Mouse (Mus musculus) lung, postnatal 14 days (tissue): Measurements from ENCODE around the gene Drc7.

Experiments used
- DNase-seq: peaks from one replicate; pipeline ENCODE4 v3.0.0; 2021

Gene Drc7

DNA sequence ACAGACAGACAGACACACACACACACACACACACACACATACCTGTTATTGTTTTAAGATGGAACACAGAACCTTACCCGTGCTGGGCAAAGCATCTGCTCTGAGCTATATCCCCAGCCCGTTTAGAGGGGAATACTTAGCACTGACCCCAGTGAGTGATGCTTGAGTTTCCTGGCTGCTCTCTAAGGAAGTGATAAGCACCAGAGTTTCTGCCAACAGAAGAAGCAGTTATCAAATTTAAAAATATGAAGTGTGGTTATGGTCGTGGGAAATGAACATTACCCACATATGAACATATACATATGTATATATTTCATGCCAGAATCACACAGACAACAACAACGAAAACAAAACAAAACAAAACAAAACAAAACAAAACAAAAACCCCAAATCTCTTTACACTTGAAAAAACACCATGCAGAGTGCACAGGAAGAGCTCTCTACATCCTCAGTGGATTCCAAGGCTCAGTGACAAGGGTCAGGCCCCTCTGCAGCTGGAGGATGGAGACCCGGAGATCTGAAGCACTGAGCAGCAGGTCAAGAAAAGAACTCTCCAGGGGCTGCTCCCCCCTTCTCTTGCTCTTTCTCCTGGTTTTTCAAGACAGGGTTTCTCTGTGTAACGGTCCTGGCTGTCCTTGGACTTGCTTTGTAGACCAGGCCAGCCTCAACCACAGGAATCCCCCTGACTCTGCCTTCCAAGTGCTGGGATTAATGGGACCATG is 5.1 kb downstream of the Drc7 start:
- no peak for DNase-seq

DNA sequence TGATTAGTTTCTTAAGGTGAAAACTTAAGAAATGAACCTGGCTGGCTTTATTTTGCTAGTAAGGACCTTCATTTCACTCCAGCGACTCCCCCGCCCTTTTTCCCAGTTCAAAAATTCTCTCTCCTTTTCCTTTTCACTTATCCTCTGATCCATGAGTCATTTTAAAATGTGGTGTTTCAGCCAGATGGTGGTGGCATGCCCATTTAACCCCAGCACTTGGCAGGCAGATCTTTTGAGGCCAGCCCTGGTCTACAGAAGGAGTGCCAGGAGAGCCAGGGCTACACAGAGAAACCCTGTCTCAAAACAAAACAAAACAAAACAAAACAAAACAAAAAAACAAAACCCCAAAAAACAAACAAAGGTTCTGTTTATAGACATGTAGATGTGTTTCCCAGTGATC is 9.6 kb downstream of the Drc7 start:
- no peak for DNase-seq

DNA sequence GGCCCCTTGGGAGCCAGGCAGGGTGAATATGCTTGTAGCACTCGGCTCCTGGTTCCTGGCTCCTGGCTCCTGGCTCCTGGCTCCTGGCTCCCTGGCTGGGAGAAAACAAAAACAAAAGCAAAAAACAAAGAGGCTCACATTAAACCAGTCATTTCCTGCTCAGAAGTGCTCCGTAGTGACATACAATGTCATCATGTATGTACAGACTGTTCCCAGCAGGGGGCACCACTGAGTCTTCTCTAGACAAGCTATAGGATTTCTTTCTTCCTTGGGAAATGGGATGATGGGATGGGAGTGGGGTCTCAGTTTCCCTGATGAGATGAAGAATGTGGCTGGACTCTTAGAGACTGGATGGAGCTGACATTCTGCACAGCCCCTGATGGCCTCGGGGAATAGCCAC is 12.7 kb downstream of the Drc7 start:
- DNase-seq, result peak; percentile 77

DNA sequence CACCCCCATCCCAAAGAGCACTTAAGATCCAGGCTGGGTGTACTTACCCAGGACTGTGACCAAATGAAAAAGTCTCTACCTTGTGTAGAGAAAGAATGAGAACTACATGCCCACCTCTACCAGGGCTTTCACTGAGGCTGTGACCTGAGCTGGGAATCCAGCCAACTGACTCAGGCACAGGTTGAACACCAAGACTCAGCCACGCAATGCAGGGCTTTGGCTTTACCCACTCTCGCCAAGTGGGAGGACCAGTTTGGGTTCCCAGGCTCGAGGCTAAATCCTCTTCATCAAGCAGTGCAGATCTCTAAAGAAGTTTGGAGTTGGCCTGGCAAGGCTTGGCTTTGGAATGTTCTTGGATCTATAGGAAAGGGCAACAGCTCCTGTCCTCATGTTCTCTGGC is 20.6 kb downstream of the Drc7 start:
- no peak for DNase-seq

DNA sequence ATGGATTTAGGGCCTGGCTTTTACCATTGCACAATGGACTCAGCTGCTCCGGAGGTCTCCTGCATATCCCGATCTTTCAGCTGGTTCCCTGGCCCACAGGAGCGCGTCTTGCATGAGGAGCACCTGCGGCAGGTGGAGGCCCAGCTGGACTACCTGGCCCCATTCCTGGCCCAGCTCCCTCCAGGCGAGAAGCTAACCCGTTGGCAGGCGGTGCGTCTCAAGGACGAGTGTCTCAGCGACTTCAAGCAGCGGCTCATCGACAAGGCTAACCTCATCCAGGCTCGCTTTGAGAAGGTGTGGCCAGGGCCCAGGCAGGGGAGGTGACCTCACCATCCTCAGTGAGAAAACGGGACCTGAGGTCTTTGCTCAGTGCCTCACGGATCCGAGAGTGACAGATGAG is 21.2 kb downstream of the Drc7 start:
- no peak for DNase-seq

DNA sequence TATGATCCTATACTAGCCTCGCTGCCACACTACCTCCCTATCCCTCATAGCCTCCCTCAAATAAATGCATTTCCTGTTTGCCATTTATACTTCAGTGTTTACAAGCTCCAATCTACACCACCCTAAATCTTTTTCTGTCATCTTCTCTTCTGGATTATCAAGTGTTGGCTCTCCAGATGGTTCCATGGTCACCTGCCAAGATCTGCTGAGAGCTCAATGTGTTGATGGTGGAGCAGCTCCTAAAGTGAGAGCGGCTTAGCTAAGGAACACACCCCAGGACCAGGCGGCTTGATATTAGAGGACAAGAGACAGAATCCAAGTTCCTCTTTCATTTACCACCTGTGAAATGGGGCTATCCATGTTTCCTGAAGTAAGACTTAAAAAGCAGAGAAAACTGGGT is 23.2 kb downstream of the Drc7 start:
- no peak for DNase-seq

DNA sequence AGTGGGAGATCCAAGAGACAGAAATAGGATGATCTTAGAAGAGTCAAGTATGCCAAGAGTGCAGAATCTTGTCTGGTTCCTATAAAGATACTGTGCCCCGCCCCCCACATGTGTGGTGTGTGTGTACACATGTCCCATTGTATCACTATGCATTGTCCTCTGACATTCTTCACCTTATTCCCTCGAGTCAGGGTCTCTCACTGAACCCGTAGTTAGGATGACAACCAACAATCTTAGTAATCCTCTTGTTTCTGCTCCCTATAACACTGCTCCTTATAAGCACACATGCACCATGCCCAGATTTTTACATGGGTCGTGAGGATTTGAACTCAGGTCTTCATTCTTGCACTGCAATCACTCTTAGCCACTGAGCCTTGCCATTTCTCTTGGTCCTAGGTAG is 24.4 kb downstream of the Drc7 start:
- DNase-seq, result no peak

DNA sequence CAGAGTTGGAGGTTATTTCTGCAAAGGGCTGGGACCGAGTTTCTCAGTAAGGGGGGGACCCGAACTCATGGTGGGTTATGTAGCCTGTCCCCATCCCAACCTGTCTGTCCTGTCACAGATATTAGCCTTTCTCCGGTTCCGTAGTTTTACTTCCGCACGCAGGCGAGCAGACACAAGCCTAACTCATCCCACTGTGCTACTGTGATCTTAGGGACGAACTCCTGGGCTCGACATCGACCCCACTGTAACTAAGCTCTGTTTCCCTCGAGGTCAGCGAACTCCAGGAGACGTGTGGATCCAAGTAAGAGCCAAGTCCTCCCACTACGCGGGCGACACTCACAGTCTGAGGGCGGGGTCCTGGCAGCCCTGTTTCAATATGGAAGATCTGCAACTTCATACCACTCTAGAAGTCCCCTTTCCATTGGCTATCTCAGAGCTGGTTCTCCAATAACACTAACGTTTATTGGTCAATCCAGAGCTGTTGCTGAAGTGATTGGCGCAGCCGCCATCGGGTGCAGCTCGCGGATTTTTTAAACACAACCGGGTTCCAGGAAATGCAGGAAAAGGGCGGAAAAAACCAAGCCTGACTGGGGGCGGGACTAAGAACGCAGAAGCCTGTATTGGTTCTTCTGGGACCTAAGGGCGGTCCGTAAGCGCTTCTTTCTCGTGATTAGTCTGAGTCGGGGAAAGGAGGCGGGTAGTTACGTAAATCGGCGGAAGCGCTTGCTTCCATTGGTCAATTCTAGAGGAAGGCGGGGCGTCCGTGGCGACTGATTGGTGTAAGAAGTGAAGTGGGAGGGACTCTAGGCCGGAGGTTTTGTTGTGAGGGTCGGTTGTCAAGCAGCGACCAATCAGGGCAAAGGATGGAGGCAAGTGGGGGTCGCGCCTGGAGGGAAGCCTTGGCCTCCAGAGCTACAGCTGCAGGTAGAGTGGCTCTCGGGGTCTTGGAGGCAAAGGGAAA is 25.8 kb downstream of the Drc7 start, which contains the start of gene Katnb1:
TSS of gene Katnb1 (plus strand) at position 806 of the 961 bp plus-strand sequence.
- DNase-seq, result peak; percentile 97

DNA sequence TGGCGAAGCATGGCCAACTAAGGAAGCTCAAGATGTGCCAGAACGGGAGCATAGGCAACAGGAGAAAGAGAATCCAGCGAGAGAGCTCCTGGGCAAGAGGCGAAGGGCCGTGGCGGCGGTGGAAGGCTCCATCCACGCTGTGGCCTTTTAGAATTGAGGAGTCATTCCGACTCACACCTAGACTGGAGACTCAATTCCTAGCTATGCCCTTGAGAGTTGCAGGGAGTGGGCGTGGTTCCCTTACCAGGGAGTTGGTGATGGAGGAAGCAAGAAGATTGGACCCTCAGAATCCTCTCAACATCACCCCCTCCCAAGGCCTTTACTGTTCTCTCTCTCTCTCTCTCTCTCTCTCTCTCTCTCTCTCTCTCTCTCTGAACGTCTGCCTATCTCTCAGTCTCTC is 26.7 kb downstream of the Drc7 start:
- no peak for DNase-seq

DNA sequence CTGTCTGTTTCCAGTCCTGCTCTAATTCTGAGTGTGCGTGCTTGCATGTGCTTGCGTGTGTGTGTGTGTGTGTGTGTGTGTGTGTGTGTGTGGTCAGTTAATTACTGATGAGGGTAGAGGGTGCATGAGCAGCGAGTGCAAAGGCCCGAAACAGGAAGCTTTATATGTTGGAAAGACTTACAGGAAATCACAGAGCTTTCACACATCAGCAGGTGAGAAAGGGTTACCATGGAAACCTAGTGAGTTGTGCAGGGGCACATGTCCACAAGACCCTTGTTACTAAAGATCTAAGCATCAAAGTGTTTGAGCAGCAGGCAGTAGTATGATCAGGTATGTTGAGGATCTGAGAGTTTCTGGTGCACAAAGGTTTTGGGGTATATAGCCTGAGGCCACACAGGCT is 29.4 kb downstream of the Drc7 start:
- DNase-seq, result no peak

DNA sequence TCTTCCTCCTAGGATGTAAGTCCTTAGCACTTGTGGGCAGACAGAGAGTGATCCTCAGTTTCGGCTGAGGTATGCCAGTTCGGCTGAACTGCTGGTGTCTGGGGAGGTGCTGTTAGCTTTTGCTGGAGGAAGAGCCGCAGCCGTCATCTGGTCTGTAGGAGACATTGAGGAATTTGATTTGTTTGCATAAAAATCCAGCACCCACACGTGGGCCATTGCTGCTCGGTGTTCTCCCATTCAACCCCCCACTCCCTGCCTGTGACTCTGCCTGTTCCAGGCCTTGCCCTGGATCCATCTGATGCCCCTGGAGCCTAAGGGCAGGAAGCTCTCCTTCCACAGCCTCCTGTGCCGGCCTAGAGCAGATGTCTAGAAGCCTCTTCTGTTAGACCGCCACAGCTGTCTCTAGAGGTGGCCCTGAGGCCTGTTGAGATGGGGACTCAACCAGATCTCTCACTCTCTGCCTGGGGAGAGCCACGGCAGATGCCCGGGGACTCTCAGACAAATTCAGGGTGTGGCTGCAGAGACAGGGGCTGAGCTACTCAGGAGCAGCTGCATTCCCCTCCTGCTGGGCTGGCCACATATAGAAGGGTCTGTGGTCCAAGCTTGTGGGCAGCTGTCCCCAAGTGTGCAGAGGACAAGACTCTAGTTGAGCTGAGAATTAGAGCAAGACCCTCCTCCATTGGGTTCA is 30.0 kb downstream of the Drc7 start:
- DNase-seq, result no peak

DNA sequence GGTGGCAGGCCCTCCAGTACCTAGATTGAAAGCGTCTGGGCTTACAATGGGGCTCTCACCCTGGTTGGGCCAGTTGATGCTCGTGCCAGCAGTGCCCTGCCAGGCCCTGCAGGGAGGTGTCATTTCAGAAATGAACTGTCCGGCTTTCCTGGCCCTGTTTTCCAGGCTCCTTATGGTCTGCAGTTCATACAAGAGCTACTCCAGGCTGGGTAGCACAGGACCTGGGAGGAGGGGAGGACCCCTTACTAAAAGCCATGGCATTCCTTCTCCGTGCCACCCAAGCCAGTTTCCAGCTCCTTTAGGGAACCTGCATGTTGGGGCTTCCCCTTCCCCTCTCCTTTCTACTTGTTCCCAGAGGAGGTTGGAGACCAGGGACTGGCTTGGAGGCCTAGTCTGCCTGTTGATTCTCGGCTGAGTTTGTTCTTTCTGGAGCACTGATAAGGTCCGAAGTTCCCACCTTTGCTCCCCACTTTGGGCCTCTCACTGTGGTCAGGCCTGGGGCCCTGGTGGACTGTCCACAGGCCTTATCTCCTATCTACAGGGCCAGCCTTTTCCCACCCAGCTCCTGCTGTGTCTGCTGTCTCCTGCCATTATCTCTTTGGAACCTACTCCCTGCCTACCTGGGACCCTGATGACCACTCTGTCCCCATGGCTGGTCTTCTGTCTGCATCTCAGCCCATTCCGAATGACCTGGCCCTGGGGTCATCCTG is 30.7 kb downstream of the Drc7 start:
- DNase-seq, result no peak

DNA sequence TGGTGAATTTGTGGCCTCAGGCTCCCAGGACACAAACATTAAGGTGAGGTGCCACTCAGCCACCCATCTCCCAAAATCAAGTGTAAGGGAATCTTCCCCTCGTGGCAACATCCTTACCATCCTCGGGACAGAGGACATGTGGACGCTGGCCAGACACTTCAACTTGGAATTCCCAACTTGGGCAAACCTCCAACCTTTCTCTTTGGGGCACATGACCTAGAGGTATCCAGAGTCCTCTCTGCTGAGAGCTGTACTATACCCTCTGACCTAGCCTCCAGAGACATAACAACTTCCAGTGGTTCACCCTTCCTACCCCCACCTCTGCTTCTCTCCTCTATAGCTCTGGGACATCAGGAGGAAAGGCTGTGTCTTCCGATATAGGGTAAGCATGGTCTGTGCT is 38.7 kb downstream of the Drc7 start:
- no peak for DNase-seq

DNA sequence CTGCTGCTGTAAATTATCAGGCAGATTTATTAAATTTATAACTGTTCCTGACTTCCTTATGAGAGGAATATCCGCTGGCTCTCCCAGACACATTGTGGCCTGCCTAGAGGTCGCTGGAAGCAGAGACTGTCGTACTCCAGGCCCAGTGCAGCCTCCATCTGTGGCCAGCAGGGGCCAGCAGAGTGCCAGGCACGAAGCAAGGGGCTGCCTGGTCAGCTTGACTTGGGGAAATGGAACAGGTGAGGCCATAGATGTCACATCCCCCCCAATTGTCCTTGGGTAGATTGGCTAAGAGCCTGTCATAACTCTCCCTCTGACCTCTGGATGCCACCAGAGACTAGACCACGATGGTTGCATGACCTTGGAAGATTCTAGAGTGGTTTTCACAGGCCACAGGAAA is 44.1 kb downstream of the Drc7 start:
- DNase-seq, result peak; percentile 79

DNA sequence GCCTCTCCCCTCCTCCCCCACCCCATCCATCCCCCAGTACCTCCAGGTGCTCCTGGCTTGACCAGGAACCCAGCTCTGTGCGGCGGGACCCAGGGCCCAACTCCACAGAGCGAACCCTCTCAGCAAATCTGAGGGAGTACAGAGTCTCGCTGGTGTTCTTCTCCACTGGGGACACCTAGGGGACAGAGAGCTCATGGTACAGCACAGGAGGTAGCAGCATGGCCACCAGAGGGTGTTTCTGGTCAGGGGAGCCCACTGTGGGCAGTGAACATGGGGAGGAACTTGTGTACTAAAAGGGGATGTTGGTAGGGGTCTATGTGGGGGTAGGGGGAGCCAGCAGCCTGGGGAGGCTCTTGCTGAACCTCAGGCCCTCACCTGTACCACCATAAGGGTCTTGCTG is 47.1 kb downstream of the Drc7 start:
- DNase-seq, result no peak

DNA sequence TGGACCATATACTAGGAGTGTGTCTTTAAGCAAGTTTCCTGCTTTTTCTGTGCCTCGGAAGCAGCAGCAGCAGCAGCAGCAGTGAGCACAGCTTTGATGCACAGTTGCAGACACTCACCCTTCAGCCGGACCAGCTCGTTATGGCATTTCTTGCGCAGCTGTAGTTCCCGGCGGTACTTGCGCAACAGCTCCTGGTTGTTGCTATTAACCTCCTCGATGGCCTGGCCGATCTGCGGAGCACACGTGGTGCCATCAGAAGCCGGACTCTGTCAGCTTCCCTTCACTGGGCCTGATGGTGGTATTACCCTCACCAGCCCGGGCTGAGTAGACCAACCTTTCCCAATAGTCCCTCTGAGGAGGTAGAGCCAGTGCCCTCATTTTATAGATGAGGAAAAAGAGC is 52.4 kb downstream of the Drc7 start:
- DNase-seq, result no peak

DNA sequence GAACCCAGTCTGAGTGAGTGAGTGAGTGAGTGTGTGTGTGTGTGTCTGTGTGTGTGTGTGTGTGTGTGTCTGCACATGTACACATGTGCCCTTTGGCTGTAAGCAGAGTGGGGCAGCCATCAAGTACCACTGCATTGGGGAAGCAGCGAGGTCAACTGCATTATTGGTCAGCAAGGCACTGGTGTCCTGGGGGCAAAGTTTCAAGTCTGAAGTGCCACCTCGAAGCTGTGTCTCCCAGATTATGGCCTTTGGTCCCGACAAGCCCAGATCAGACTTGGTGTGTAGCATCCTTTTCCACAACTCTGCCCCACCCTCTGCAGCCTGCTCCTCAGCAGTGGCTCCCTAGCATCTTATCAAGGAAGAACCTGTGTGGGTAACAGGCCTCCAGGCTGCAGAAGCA is 57.7 kb downstream of the Drc7 start:
- DNase-seq, result no peak

DNA sequence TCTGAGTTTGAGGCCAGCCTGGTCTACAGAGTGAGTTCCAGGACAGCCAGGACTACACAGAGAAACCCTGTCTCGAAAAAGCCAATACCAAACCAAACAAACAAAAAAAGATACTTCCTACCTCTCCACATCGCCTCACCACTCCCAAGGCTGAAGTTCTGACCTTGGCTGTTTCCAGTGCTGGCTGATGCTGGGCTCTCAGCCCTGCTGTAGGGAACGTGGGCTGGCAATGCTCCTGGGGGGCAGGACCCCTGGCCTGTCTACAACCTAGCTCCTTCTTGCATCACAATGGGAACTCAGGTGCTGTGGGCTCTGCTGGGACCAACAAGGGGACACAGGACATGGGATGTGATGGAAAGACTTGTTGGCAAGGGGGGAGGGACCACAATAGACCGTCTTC is 58.2 kb downstream of the Drc7 start:
- no peak for DNase-seq

DNA sequence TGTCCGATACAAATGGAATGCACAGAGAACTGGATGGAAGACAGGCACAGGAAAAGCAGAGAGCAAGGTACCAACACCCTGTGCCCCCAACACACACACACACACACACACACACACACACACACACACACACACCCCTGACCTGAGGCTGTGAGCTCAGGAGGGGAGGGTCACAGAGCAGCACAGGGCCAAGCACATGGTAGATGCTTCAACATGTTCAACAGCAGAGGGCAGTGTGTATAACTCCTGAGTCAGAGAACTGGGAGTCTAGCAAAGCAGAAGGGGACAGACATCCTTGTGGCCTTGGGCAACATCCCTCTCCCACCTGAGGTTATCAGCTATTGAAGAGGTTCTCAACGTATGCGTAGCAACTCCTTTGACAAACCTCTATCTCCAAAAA is 58.8 kb downstream of the Drc7 start:
- DNase-seq, result peak; percentile 32

DNA sequence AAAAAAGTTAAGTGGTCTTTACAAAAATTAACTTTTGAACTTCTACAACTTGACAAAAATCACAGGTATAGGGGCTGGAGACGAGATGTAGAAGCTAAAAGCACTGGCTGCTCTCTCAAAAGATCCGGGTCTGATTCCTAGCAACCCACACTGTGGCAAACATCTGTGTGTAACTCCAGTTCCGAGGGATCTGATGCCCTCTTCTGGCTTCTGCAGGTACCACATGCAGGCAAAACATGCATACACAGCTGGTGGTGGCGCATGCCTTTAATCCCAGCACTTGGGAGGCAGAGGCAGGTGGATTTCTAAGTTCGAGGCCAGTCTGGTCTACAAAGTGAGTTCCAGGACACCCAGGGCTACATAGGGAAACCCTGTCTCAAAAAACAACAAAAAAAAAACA is 68.6 kb downstream of the Drc7 start:
- no peak for DNase-seq

DNA sequence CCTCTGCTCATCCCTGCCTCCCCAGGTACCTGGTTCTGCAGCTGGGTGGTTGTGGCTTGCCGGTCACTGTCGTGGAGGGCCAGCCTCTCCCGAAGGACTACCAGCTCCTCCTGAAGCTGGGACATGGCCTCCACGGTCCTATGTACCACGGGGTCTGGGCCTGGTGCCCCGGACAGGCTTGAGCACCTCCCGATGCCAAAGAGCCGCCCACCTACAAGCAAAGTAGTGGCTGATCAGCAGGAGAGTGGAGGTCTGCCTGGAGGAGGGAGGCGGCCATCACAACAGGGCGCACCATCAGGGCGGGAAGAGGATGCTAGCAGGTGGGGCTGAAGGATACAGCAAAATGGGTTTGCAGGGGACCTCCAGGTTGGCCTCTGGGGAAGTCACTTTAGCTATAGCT is 71.6 kb downstream of the Drc7 start:
- no peak for DNase-seq

DNA sequence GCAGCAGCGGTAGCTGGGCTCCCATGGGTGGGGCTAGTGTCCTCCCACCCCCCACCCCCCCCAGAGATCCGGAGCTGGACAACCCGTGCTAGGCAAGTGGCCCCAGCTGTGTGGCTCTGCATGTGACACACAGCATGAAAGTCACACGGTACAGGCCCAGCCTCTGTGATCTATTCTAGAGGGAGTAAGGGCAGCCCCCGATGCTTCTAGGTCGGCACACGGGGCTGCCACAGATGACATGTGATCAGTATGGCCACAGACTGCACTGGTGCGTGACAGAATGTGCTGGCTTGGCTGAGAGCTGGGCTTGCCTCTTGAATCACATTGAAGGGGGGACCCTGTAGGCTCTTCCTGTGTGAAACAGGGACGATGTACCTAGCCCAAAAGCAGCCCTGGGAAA is 72.8 kb downstream of the Drc7 start:
- no peak for DNase-seq
